Mouse (Mus musculus): ENCODE measurements at regions not wholly inside any gene's neighbourhood (a gene's known extent, or its start where the extent isn't known, plus 50 kb on each side); places are given as distances from the start of the nearest gene placed in this dataset.
"Not testable (repeated sequence)": the region's sequence is repeated elsewhere in the genome, so short reads cannot be mapped to it uniquely, and the experiment has no call there.

DNA sequence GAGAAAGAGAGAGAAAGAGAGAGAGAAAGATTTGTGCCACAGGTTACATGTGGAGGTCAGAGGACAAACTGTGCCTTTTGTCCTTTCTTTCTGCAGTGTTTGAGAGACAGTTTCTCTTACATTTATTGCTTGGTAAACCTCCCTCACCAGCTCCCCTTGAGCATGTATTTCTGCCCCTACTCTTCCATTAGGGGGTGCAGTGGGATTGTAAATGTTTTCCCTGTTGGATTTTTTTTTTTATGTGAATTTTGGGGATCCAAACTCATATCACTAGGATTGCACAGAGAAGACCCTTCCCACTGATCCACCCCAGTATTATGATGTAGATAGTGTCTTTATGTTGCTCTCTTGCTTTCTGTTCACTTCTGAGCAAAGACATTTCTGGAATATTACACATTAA is 219.4 kb upstream of the Gnai1 start:
- in situ Hi-C loops (cut with MboI; ENCODE audit: low sequenced_read_pairs in 2 of 2, unreplicated experiment in 2 of 2), result no loop called here
- no peaks in the 10 kb centered on the region for H3K36me3 ChIP-seq (ENCODE audit: control insufficient read depth, insufficient read depth, low read length, poor library complexity, severe bottlenecking)
- H3K9ac ChIP-seq (ENCODE audit: insufficient read depth, low read depth, low read length, poor library complexity, severe bottlenecking), result no peak overlapping the region
- no peak for DNase-seq (ENCODE audit: low read depth, low spot score)
- H3K4me3 ChIP-seq (ENCODE audit: insufficient read depth in 1 of 2, low read depth in 1 of 2, low read length in 2 of 2, poor library complexity in 1 of 2, severe bottlenecking in 1 of 2), result no peak overlapping the region
- TF ChIP-seq CHD2 (IDR thresholded peaks at IDR 0.05; ENCODE audit: low read depth, low read length), result no peak
- TF ChIP-seq ZNF384 (IDR thresholded peaks at IDR 0.05; ENCODE audit: low read depth, low read length), result peak; percentile 64
- TF ChIP-seq MAFK (IDR thresholded peaks at IDR 0.05; ENCODE audit: insufficient read depth, low read depth, low read length), result no peak
- no peak for TF ChIP-seq HCFC1 (IDR thresholded peaks at IDR 0.05; ENCODE audit: borderline replicate concordance, insufficient read depth, low read length)
- TF ChIP-seq ZC3H11A (IDR thresholded peaks at IDR 0.05; ENCODE audit: borderline replicate concordance, low read depth, low read length), result peak; percentile 52
- H3K4me1 ChIP-seq (ENCODE audit: control insufficient read depth in 2 of 2, insufficient read depth in 2 of 2, low read length in 2 of 2, poor library complexity in 1 of 2), result no peaks in the 10 kb centered on the region
- no peaks in the 10 kb centered on the region for H3K9me3 ChIP-seq (ENCODE audit: control insufficient read depth, insufficient read depth, low read depth, low read length)
- H3K27ac ChIP-seq (ENCODE audit: insufficient read depth, low read depth, low read length, poor library complexity, severe bottlenecking), result no peak overlapping the region

DNA sequence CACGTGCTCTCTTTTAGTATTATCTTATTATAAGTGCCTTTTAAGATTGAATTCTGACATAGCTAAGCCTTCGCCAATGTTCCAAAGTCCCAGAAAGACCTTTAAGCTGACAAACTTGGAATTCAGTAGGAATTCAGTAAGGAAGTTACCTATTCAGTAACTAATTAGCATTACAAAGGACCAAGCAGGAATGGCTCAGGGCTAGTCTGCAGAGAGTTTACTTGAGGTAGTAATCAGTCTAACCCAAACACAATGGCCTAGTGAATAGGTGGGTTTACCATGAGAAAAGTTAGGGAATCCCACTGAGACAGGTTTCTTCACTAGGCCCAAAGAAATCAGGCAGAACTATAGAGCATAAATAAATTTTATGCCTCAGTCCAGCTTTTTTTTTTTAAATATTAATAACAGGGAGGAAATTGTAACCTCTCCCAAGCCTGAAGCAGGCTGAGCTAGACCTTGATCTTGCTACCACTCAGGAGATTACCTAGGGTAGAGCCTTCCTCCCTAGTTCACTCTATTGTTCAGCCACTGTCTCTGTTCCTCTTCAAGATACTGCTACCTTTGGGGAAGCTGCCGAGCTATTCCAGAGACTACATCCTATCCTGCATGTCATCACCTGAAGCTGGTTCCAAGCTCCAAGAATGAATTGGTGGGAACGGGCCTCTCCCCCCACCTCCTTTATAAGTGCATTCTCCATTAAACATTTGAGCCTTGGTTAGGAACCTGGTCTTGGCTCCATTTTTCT is 205.2 kb upstream of the Gnai1 start:
- H3K36me3 ChIP-seq (ENCODE audit: control insufficient read depth, insufficient read depth, low read length, poor library complexity, severe bottlenecking); H3K9me3 ChIP-seq (ENCODE audit: control insufficient read depth, insufficient read depth, low read depth, low read length); H3K4me1 ChIP-seq (ENCODE audit: control insufficient read depth in 2 of 2, insufficient read depth in 2 of 2, low read length in 2 of 2, poor library complexity in 1 of 2); DNase-seq (ENCODE audit: low read depth, low spot score); H3K4me3 ChIP-seq (ENCODE audit: insufficient read depth in 1 of 2, low read depth in 1 of 2, low read length in 2 of 2, poor library complexity in 1 of 2, severe bottlenecking in 1 of 2); H3K9ac ChIP-seq (ENCODE audit: insufficient read depth, low read depth, low read length, poor library complexity, severe bottlenecking); in situ Hi-C loops (cut with MboI; ENCODE audit: low sequenced_read_pairs in 2 of 2, unreplicated experiment in 2 of 2): not testable (repeated sequence)
- H3K27ac ChIP-seq (ENCODE audit: insufficient read depth, low read depth, low read length, poor library complexity, severe bottlenecking), result peak overlapping the region; percentile 85; the same call in 1 of the 2 replicates
- TF ChIP-seq CHD2 (IDR thresholded peaks at IDR 0.05; ENCODE audit: low read depth, low read length), result peak; percentile 41; the same call in 1 of the 2 replicates

- no peak overlapping the region; the same call in 1 of the 2 replicates for H3K27ac ChIP-seq (ENCODE audit: insufficient read depth, low read depth, low read length, poor library complexity, severe bottlenecking)
- H3K4me3 ChIP-seq (ENCODE audit: insufficient read depth in 1 of 2, low read depth in 1 of 2, low read length in 2 of 2, poor library complexity in 1 of 2, severe bottlenecking in 1 of 2), result no peak overlapping the region
- in situ Hi-C loops (cut with MboI; ENCODE audit: low sequenced_read_pairs in 2 of 2, unreplicated experiment in 2 of 2), result no loop called here
- no peak for DNase-seq (ENCODE audit: low read depth, low spot score)
- H3K9ac ChIP-seq (ENCODE audit: insufficient read depth, low read depth, low read length, poor library complexity, severe bottlenecking), result no peak overlapping the region
- no peaks in the 10 kb centered on the region; the same call in 1 of the 2 replicates for H3K9me3 ChIP-seq (ENCODE audit: control insufficient read depth, insufficient read depth, low read depth, low read length)
- H3K4me1 ChIP-seq (ENCODE audit: control insufficient read depth in 2 of 2, insufficient read depth in 2 of 2, low read length in 2 of 2, poor library complexity in 1 of 2), result peaks cover 0 to 7% of the 10 kb centered on the region in 2 experiments; a peak in 1 of 4 replicates
- no peak for TF ChIP-seq CHD2 (IDR thresholded peaks at IDR 0.05; ENCODE audit: low read depth, low read length)
- no peak for TF ChIP-seq ZNF384 (IDR thresholded peaks at IDR 0.05; ENCODE audit: low read depth, low read length)
- no peak for TF ChIP-seq MAFK (IDR thresholded peaks at IDR 0.05; ENCODE audit: insufficient read depth, low read depth, low read length)
- TF ChIP-seq HCFC1 (IDR thresholded peaks at IDR 0.05; ENCODE audit: borderline replicate concordance, insufficient read depth, low read length), result no peak
- TF ChIP-seq ZC3H11A (IDR thresholded peaks at IDR 0.05; ENCODE audit: borderline replicate concordance, low read depth, low read length), result no peak
- H3K36me3 ChIP-seq (ENCODE audit: control insufficient read depth, insufficient read depth, low read length, poor library complexity, severe bottlenecking), result no peaks in the 10 kb centered on the region
These were observed 204.1 kb upstream of the Gnai1 start for GRCm38 (mm10) chr5:18564246-18564645.

GRCm38 (mm10) chr5:18563073-18563472 is 202.9 kb upstream of the Gnai1 start:
- Histone ChIP-seq H3K9me3 (ENCODE audit: control insufficient read depth, insufficient read depth, low read depth, low read length) (no peaks in the 10 kb centered on the region; the same call in 1 of the 2 replicates), H3K4me3 (ENCODE audit: insufficient read depth in 1 of 2, low read depth in 1 of 2, low read length in 2 of 2, poor library complexity in 1 of 2, severe bottlenecking in 1 of 2) (no peak overlapping the region), H3K9ac (ENCODE audit: insufficient read depth, low read depth, low read length, poor library complexity, severe bottlenecking) (no peak overlapping the region; the same call in 1 of the 2 replicates), H3K4me1 (ENCODE audit: control insufficient read depth in 2 of 2, insufficient read depth in 2 of 2, low read length in 2 of 2, poor library complexity in 1 of 2) (peaks cover 0 to 7% of the 10 kb centered on the region in 2 experiments; a peak in 1 of 4 replicates), H3K27ac (ENCODE audit: insufficient read depth, low read depth, low read length, poor library complexity, severe bottlenecking) (peak overlapping the region; percentile 51; the same call in 1 of the 2 replicates), H3K36me3 (ENCODE audit: control insufficient read depth, insufficient read depth, low read length, poor library complexity, severe bottlenecking) (no peaks in the 10 kb centered on the region)
- no peak for TF ChIP-seq MAFK (IDR thresholded peaks at IDR 0.05; ENCODE audit: insufficient read depth, low read depth, low read length)
- TF ChIP-seq HCFC1 (IDR thresholded peaks at IDR 0.05; ENCODE audit: borderline replicate concordance, insufficient read depth, low read length), result no peak
- no peak for TF ChIP-seq ZNF384 (IDR thresholded peaks at IDR 0.05; ENCODE audit: low read depth, low read length)
- TF ChIP-seq ZC3H11A (IDR thresholded peaks at IDR 0.05; ENCODE audit: borderline replicate concordance, low read depth, low read length), result no peak
- no peak for TF ChIP-seq CHD2 (IDR thresholded peaks at IDR 0.05; ENCODE audit: low read depth, low read length)
- in situ Hi-C loops (cut with MboI; ENCODE audit: low sequenced_read_pairs in 2 of 2, unreplicated experiment in 2 of 2), result no loop called here
- no peak for DNase-seq (ENCODE audit: low read depth, low spot score)

Measured in ES-E14 (cell line).